Mouse (Mus musculus) NIH3T3 (cell line): ENCODE measurements around the gene Psmd5.
A peak's percentile ranks its signal among the peaks of the same experiment; 100 is the strongest.
"Not testable (repeated sequence)": the region's sequence is repeated elsewhere in the genome, so short reads cannot be mapped to it uniquely, and the experiment has no call there.

Experiments
- DNase-seq: peaks from one replicate; pipeline ENCODE4 v3.0.0-alpha.2; 2012; ENCODE audit warnings: low read depth

Gene Psmd5

GRCm38 (mm10) chr2:34895503-34896113 is 20.8 kb upstream of the Psmd5 start:
- no peak for DNase-seq

- no peak for DNase-seq
These were observed 19.2 kb upstream of the Psmd5 start for GRCm38 (mm10) chr2:34893950-34894349.

- no peak for DNase-seq
These were observed 9.4 kb upstream of the Psmd5 start for GRCm38 (mm10) chr2:34884186-34884585.

- no peak for DNase-seq
These were observed 8.4 kb upstream of the Psmd5 start for GRCm38 (mm10) chr2:34883190-34883589.

- DNase-seq, result no peak
These were observed 8.0 kb upstream of the Psmd5 start for GRCm38 (mm10) chr2:34882757-34883156.

GRCm38 (mm10) chr2:34880054-34880453 is 5.3 kb upstream of the Psmd5 start:
- DNase-seq, result no peak

GRCm38 (mm10) chr2:34874271-34874670 is 497 bp downstream of the Psmd5 start, which contains the start of gene Cutal:
Gene Cutal (plus strand): TSS chr2:34874396.
- DNase-seq, result no peak

GRCm38 (mm10) chr2:34870520-34871474 is 4.0 kb downstream of the Psmd5 start:
- peak; percentile 99 for DNase-seq

- peak; percentile 82 for DNase-seq
These were observed 5.1 kb downstream of the Psmd5 start for GRCm38 (mm10) chr2:34869680-34870079.

GRCm38 (mm10) chr2:34857728-34858127 is 17.0 kb downstream of the Psmd5 start:
- no peak for DNase-seq

GRCm38 (mm10) chr2:34855265-34855664 is 19.5 kb downstream of the Psmd5 start:
- DNase-seq, result peak; percentile 19

GRCm38 (mm10) chr2:34847702-34848101 is 27.1 kb downstream of the Psmd5 start:
- no peak for DNase-seq

- DNase-seq, result peak; percentile 11
These were observed 31.4 kb downstream of the Psmd5 start for GRCm38 (mm10) chr2:34843211-34843939.

- peak; percentile 73 for DNase-seq
These were observed 33.1 kb downstream of the Psmd5 start for GRCm38 (mm10) chr2:34841706-34842105.

- peak; percentile 19 for DNase-seq
These were observed 34.6 kb downstream of the Psmd5 start for GRCm38 (mm10) chr2:34840143-34840542.

GRCm38 (mm10) chr2:34835669-34836068 is 39.1 kb downstream of the Psmd5 start:
- DNase-seq, result no peak

GRCm38 (mm10) chr2:34833624-34834023 is 41.1 kb downstream of the Psmd5 start:
- DNase-seq, result no peak

- DNase-seq, result peak; percentile 27
These were observed 41.9 kb downstream of the Psmd5 start, which contains the start of gene Gm34653 for GRCm38 (mm10) chr2:34832766-34833457. Gene Gm34653 (plus strand): TSS chr2:34833007.

GRCm38 (mm10) chr2:34830066-34830465 is 44.7 kb downstream of the Psmd5 start:
- not testable (repeated sequence) for DNase-seq

- no peak for DNase-seq
These were observed 46.7 kb downstream of the Psmd5 start for GRCm38 (mm10) chr2:34828026-34828425.

- DNase-seq, result no peak
These were observed 47.2 kb downstream of the Psmd5 start for GRCm38 (mm10) chr2:34827591-34827990.
